Mouse (Mus musculus): Measurements from ENCODE around the gene Cd83. TPM values are rescaled to one million over a fixed set of nuclear protein-coding genes. Genes with fewer than 3 reads are reported as not detected.

The Cd83 gene
- 8.0 and 19.7 TPM in 2 replicates for polyA plus RNA-seq (2012; rRNA removed; ENCODE audit: low replicate concordance)

GRCm38 (mm10) chr13:43784725-43785711 lies at the start of gene Cd83:
Gene Cd83 (plus strand): TSS chr13:43784775.

Other genes with a start within 250 kb of the Cd83 start
- gene Mcur1, start 224.6 kb upstream of the Cd83 start, polyA plus RNA-seq (2012; rRNA removed; ENCODE audit: low replicate concordance), result 43.9 and 47.9 TPM in 2 replicates
- gene Rnf182, start 169.1 kb upstream of the Cd83 start, polyA plus RNA-seq (2012; rRNA removed; ENCODE audit: low replicate concordance), result 0.54 and 0.77 TPM in 2 replicates